Mouse (Mus musculus) neural tube, embryonic 10.5 days (tissue): ENCODE data around the gene Olfr1258.
"Not testable (repeated sequence)": the region's sequence is repeated elsewhere in the genome, so short reads cannot be mapped to it uniquely, and the experiment has no call there.

Source experiments
- DNase-seq: peaks from one replicate; pipeline ENCODE4 v3.0.0-alpha.2; 2017; ENCODE audit warnings: low spot score; ENCODE audit errors: extremely low spot score

Gene Olfr1258

GRCm38 (mm10) chr2:89927009-89927408 is at the start of gene Olfr1258:
Olfr1258 (plus strand) TSS chr2:89927309.
- no peak for DNase-seq

GRCm38 (mm10) chr2:89878137-89878536 is 49.0 kb upstream of the Olfr1258 start, which contains the start of gene Olfr1257:
Olfr1257 (plus strand) TSS chr2:89878437.
- DNase-seq = no peak

- not testable (repeated sequence) for DNase-seq
These were observed 14.5 kb upstream of the Olfr1258 start for GRCm38 (mm10) chr2:89912616-89913015.

GRCm38 (mm10) chr2:89948564-89948963 is 21.5 kb downstream of the Olfr1258 start, which contains the start of gene Olfr1259:
Olfr1259 (minus strand) TSS chr2:89948664.
- DNase-seq = no peak

GRCm38 (mm10) chr2:89974184-89974583 is 47.1 kb downstream of the Olfr1258 start, which contains the start of gene Olfr1260:
Olfr1260 (plus strand) TSS chr2:89974340.
- no peak for DNase-seq

GRCm38 (mm10) chr2:89977709-89978108 is 50.6 kb downstream of the Olfr1258 start:
- no peak for DNase-seq
